Mouse (Mus musculus): Measurements from ENCODE around the gene Tcf7l1.

GRCm38 (mm10) chr6:72682238-72682637 lies 106.8 kb downstream of the Tcf7l1 start:
- TF ChIP-seq CTCF (IDR thresholded peaks at IDR 0.05; ENCODE audit: borderline replicate concordance, insufficient read depth, low read depth, low read length) (no peak), POLR2A (IDR thresholded peaks at IDR 0.05; ENCODE audit: borderline replicate concordance, insufficient read depth, low read length) (no peak)

Data from cerebellum, adult 2 months (tissue).